In genomic region chr1:192105902-192106389, GRCm38 (mm10) we compare ENCODE assay signal across 31 mouse cellular contexts. TPM values are rescaled to one million over a fixed set of nuclear protein-coding genes. Genes with fewer than 3 reads are reported as not detected.
DNase-seq lines count a peak whose midpoint lies in the region; ATAC-seq and TF ChIP-seq lines count a peak whose summit lies in the region.
"Had no signal": no experiment of that assay in that cellular context is flagged by ENCODE, and none has a peak within 500 bp of the region (broad histone marks: within the 10 kb centered on the region; RNA-seq: fewer than 3 reads in every experiment).

No protein-coding gene starts in this region.

- no peak for DNase-seq in liver, postnatal 0 days
- DNase-seq in liver: no peak
- DNase-seq in thymus, postnatal 4 days: peak; percentile 28
- no peak for DNase-seq in thymus, adult 18-20 months
- DNase-seq in cerebellum, adult 9-11 months: no peak
- DNase-seq in left cerebral cortex, postnatal 14 days (ENCODE audit: low spot score in 2 of 2): no peak
- DNase-seq: adrenal gland, postnatal 25 days; cerebellum, adult 11-12 months; cerebellum, postnatal 10 days; gastrocnemius, postnatal 10 days; heart, postnatal 36 days; kidney, adult 18-20 months; kidney, postnatal 36 days; lung, embryonic 14.5 days; lung, postnatal 14 days; midbrain, embryonic 14.5 days; retina, postnatal 1 day; right cerebral cortex, postnatal 25 days; spleen, adult 18-20 months had no signal

- no peak for TF ChIP-seq EP300 in liver, postnatal 0 days (IDR thresholded peaks at IDR 0.05; ENCODE audit: low read depth)

- intact Hi-C loops in left cerebral cortex, postnatal 14 days (cut with DNase I): no loop called here

- no peak overlapping the region for H3K4me3 ChIP-seq in liver, postnatal 0 days (ENCODE audit: low read depth, low read length)
- H3K4me3 ChIP-seq: embryonic facial prominence, embryonic 13.5 days; forebrain, embryonic 10.5 days; hindbrain, embryonic 13.5 days; kidney, embryonic 15.5 days; layer of hippocampus, adult 2 months; left cerebral cortex, adult 2 months; limb, embryonic 13.5 days; neural tube, embryonic 15.5 days had no signal

- H3K9ac ChIP-seq in liver, postnatal 0 days (replicated peaks): no peak overlapping the region
- H3K9ac ChIP-seq: embryonic facial prominence, embryonic 13.5 days; hindbrain, embryonic 13.5 days; kidney, embryonic 15.5 days; limb, embryonic 13.5 days; liver, embryonic 14.5 days; lung, embryonic 14.5 days; neural tube, embryonic 15.5 days had no signal

- 72% methylated on average over 4 of the region's 4 CpGs for WGBS in liver, postnatal 0 days (ENCODE audit: insufficient replicate concordance)

- H3K9me3 ChIP-seq in liver, postnatal 0 days (ENCODE audit: low read length): no peaks in the 10 kb centered on the region
- H3K9me3 ChIP-seq: embryonic facial prominence, embryonic 13.5 days; forebrain, embryonic 10.5 days; hindbrain, embryonic 13.5 days; kidney, embryonic 15.5 days; limb, embryonic 13.5 days; neural tube, embryonic 15.5 days had no signal

- ATAC-seq in liver, postnatal 0 days: no peak
- peak; percentile 71 for ATAC-seq in activated CD4-positive, CD25-positive, alpha-beta regulatory T cell, adult 4 months
- ATAC-seq: forebrain, embryonic 16.5 days; Patski had no signal

- H3K27ac ChIP-seq in liver, postnatal 0 days (ENCODE audit: low read depth): 0 out of 2 replicates have a peak overlapping the region, but pooled peaks have one; percentile 6
- H3K27ac ChIP-seq: embryonic facial prominence, embryonic 13.5 days; forebrain, embryonic 10.5 days; hindbrain, embryonic 13.5 days; kidney, embryonic 15.5 days; layer of hippocampus, adult 2 months; left cerebral cortex, adult 2 months; limb, embryonic 13.5 days; liver, embryonic 14.5 days; neural tube, embryonic 15.5 days had no signal

- H3K27me3 ChIP-seq in liver, postnatal 0 days (ENCODE audit: insufficient read depth, low read length): no peaks in the 10 kb centered on the region
- H3K27me3 ChIP-seq: embryonic facial prominence, embryonic 13.5 days; hindbrain, embryonic 13.5 days; kidney, embryonic 15.5 days; limb, embryonic 13.5 days; neural tube, embryonic 15.5 days; Patski had no signal

- TF ChIP-seq CTCF in liver, postnatal 0 days (IDR thresholded peaks at IDR 0.05; ENCODE audit: low read depth): no peak

- H3K4me2 ChIP-seq in liver, postnatal 0 days (ENCODE audit: low read depth, low read length): no peak overlapping the region
- H3K4me2 ChIP-seq: embryonic facial prominence, embryonic 13.5 days; hindbrain, embryonic 13.5 days; kidney, embryonic 15.5 days; limb, embryonic 13.5 days; lung, embryonic 14.5 days; neural tube, embryonic 15.5 days had no signal

- H3K4me1 ChIP-seq in liver, postnatal 0 days (ENCODE audit: insufficient read depth): peaks cover 10% of the 10 kb centered on the region
- H3K4me1 ChIP-seq: embryonic facial prominence, embryonic 13.5 days; forebrain, embryonic 10.5 days; hindbrain, embryonic 13.5 days; kidney, embryonic 15.5 days; limb, embryonic 13.5 days; neural tube, embryonic 15.5 days had no signal

- peaks cover 11% of the 10 kb centered on the region for H3K36me3 ChIP-seq in liver, postnatal 0 days (replicated peaks; ENCODE audit: insufficient read depth, low read length)

RNA-seq across cellular contexts. Expression of gene Traf5, which starts 13.6 kb away (rescaled TPM):
- polyA plus RNA-seq in liver, postnatal 0 days (2015; fragmentation: Nextera tagmentation; extraction: Ambion mirVana): 3.4 and 4.2 TPM in 2 replicates
- polyA plus RNA-seq in activated CD4-positive, CD25-positive, alpha-beta regulatory T cell, adult 4 months (2017; shearing (Covaris generic)): 10 to 100 TPM; 54.1 to 58.9 TPM
- 1 to 10 TPM; 6.4 to 6.8 TPM for total RNA-seq in left cerebral cortex, postnatal 14 days (2021)

RNA-seq across cellular contexts. Expression of gene Rcor3, which starts 31.9 kb away (rescaled TPM):
- 6.2 and 7.2 TPM in 2 replicates for polyA plus RNA-seq in liver, postnatal 0 days (2015; fragmentation: Nextera tagmentation; extraction: Ambion mirVana)
- 10 to 100 TPM; 16.0 to 17.8 TPM for polyA plus RNA-seq in activated CD4-positive, CD25-positive, alpha-beta regulatory T cell, adult 4 months (2017; shearing (Covaris generic))
- 10 to 100 TPM; 31.3 to 32.1 TPM for total RNA-seq in left cerebral cortex, postnatal 14 days (2021)

Comparison
In these comparisons a context has a peak if more than half of its experiments do, and no peak if none do; other contexts are left out.
1. RNA of gene Traf5, which starts 13.6 kb away (polyA plus RNA-seq): 54.1 to 58.9 TPM in activated CD4-positive, CD25-positive, alpha-beta regulatory T cell, adult 4 months; 3.4 to 4.2 TPM in liver, postnatal 0 days; every median in the first group is over 10 times any median in the second.